Mouse (Mus musculus) embryonic fibroblast, embryonic 13.5 days (primary cell): ENCODE results near the gene Btbd8.

Source experiments
- CTCF ChIP-seq: IDR thresholded peaks from 2 replicates; pipeline ENCODE4 v1.5.1; 2011; ENCODE audit warnings: mild to moderate bottlenecking, control low read depth, low read length, moderate library complexity, borderline replicate concordance; ENCODE audit not compliant: insufficient read depth
- POLR2A ChIP-seq: IDR thresholded peaks from 2 replicates; pipeline ENCODE4 v1.6.1; 2011; ENCODE audit warnings: low read depth, mild to moderate bottlenecking, control low read depth, low read length, moderate library complexity

DNA sequence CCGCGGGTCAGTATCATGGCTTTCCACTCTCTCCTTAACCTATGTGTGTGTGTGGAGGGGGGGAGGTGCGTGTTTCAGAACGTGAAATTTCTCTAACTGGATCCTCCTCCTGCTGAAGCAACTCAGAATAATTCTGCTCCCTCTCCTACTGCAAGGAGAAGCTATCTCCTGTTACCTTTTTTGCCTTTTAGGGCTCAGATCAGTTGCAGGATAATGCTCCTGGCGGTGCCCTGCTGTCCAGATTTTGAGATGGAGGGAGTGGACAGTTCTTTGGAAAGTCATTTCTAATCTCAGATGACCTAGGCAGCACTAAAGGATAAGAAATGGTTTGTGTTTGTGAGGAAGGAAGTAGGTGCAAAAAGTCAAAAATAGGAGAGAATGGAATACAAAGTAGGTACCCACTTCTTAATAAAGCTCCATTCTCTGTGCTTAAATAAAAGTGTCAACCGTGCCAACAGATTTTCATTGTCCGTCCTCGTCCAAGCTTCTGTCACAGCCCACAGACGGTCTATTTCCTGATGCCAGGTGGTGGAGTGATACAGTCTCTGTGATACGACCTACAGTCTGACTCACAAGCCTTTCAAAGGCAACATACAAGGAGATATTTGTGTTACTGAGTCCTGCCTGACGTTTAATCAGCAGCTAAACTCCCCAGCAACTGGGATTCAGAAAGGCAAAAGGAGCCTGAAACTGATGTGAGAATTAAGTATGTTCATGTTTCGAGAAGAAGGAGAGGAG, 33.7 kb upstream of the Btbd8 start:
- TF ChIP-seq CTCF, result no peak
- TF ChIP-seq POLR2A, result no peak
